Comparison of ENCODE assay signal across 8 mouse cellular contexts in genomic region chr11:75486601-75487285, GRCm38 (mm10). TPM values are rescaled to one million over a fixed set of nuclear protein-coding genes. Genes with fewer than 3 reads are reported as not detected.
A peak's percentile ranks its signal among the peaks of the same experiment; 100 is the strongest.
DNase-seq lines count a peak whose midpoint lies in the region; ATAC-seq lines count a peak whose summit lies in the region.

Gene Prpf8 (plus strand): TSS chr11:75486816.

- H3K4me3 ChIP-seq in forebrain, embryonic 11.5 days (ENCODE audit: low read depth, low read length) = peak within 1 kb of the TSS; percentile 100
- H3K4me3 ChIP-seq in heart, embryonic 16.5 days (ENCODE audit: low read length) = peak within 1 kb of the TSS; percentile 99
- peak within 1 kb of the TSS; percentile 93 for H3K4me3 ChIP-seq in liver, embryonic 15.5 days (replicated peaks)
- peak within 1 kb of the TSS; percentile 95 for H3K4me3 ChIP-seq in neural tube, embryonic 12.5 days

- H3K4me2 ChIP-seq in forebrain, embryonic 11.5 days (ENCODE audit: low read depth, low read length, severe bottlenecking) = peak within 1 kb of the TSS; percentile 94
- H3K4me2 ChIP-seq in heart, embryonic 16.5 days (ENCODE audit: low read depth, low read length) = peak within 1 kb of the TSS; percentile 99
- peak within 1 kb of the TSS; percentile 87 for H3K4me2 ChIP-seq in liver, embryonic 15.5 days
- peak within 1 kb of the TSS; percentile 81 for H3K4me2 ChIP-seq in neural tube, embryonic 12.5 days (replicated peaks)

- WGBS in forebrain, embryonic 11.5 days = under 1% methylated on average over 52 of the region's 52 CpGs
- under 1% methylated on average over 52 of the region's 52 CpGs for WGBS in heart, embryonic 16.5 days
- WGBS in liver, embryonic 15.5 days (ENCODE audit: insufficient replicate concordance) = under 1% methylated on average over 52 of the region's 52 CpGs
- under 1% methylated on average over 52 of the region's 52 CpGs for WGBS in neural tube, embryonic 12.5 days

- no peaks in the 10 kb centered on the region for H3K27me3 ChIP-seq in forebrain, embryonic 11.5 days (ENCODE audit: control insufficient read depth, insufficient read depth, low read length)
- H3K27me3 ChIP-seq in heart, embryonic 16.5 days (ENCODE audit: control insufficient read depth, insufficient read depth, low read length) = no peaks in the 10 kb centered on the region; the same call in 1 of the 2 replicates
- peaks cover 15% of the 10 kb centered on the region for H3K27me3 ChIP-seq in liver, embryonic 15.5 days
- H3K27me3 ChIP-seq in neural tube, embryonic 12.5 days (replicated peaks) = no peaks in the 10 kb centered on the region

- DNase-seq in CD8-positive naive resting alpha-beta T cell, adult 2 months (ENCODE audit: low read depth in 2 of 2, low spot score in 2 of 2) = peak; percentile 95 to 97
- peak; percentile 95 for DNase-seq in c-Kit-positive CD71-negative TER-119-negative erythroid progenitor cells, embryonic 14.5 days (ENCODE audit: low read depth)
- peak; percentile 96 for DNase-seq in forebrain, embryonic 11.5 days (ENCODE audit: low spot score)
- peak; percentile 96 to 98 for DNase-seq in kidney, postnatal 36 days
- DNase-seq in telencephalon, adult 2 months (ENCODE audit: low read depth, low spot score) = peak; percentile 98

- H3K9ac ChIP-seq in forebrain, embryonic 11.5 days (ENCODE audit: low read length) = peak within 1 kb of the TSS; percentile 97
- H3K9ac ChIP-seq in heart, embryonic 16.5 days (ENCODE audit: low read length) = peak within 1 kb of the TSS; percentile 98
- peak within 1 kb of the TSS; percentile 92 for H3K9ac ChIP-seq in liver, embryonic 15.5 days
- H3K9ac ChIP-seq in neural tube, embryonic 12.5 days = peak within 1 kb of the TSS; percentile 93

- H3K4me1 ChIP-seq in forebrain, embryonic 11.5 days (replicated peaks; ENCODE audit: control insufficient read depth, insufficient read depth, low read length) = peaks cover 5% of the 10 kb centered on the region
- H3K4me1 ChIP-seq in heart, embryonic 16.5 days (ENCODE audit: control insufficient read depth, insufficient read depth, low read length) = peaks cover 10% of the 10 kb centered on the region
- H3K4me1 ChIP-seq in liver, embryonic 15.5 days (replicated peaks) = peaks cover 22% of the 10 kb centered on the region
- peaks cover 9% of the 10 kb centered on the region for H3K4me1 ChIP-seq in neural tube, embryonic 12.5 days

- ATAC-seq in forebrain, embryonic 11.5 days (replicated peaks; ENCODE audit: low FRiP score) = peak; percentile 100
- ATAC-seq in heart, embryonic 16.5 days (replicated peaks; ENCODE audit: extremely low read depth, insufficient read depth, low FRiP score) = peak; percentile 100
- peak; percentile 99 for ATAC-seq in liver, embryonic 15.5 days (ENCODE audit: insufficient read depth)
- ATAC-seq in neural tube, embryonic 12.5 days (ENCODE audit: low FRiP score, low read depth) = peak; percentile 99

- 0 out of 2 replicates have a peak within 1 kb of the TSS, but pooled peaks have one; percentile 18 for H3K27ac ChIP-seq in forebrain, embryonic 11.5 days (ENCODE audit: low read depth, low read length)
- H3K27ac ChIP-seq in heart, embryonic 16.5 days (ENCODE audit: low read length) = peak within 1 kb of the TSS; percentile 83
- peak within 1 kb of the TSS; percentile 81 for H3K27ac ChIP-seq in liver, embryonic 15.5 days (replicated peaks)
- peak within 1 kb of the TSS; percentile 47; the same call in 1 of the 2 replicates for H3K27ac ChIP-seq in neural tube, embryonic 12.5 days

- peaks cover 19% of the 10 kb centered on the region for H3K36me3 ChIP-seq in forebrain, embryonic 11.5 days (ENCODE audit: control insufficient read depth, insufficient read depth, low read length)
- H3K36me3 ChIP-seq in heart, embryonic 16.5 days (ENCODE audit: control insufficient read depth, insufficient read depth) = peaks cover 23% of the 10 kb centered on the region
- peaks cover 37% of the 10 kb centered on the region for H3K36me3 ChIP-seq in liver, embryonic 15.5 days (replicated peaks)
- peaks cover 29% of the 10 kb centered on the region for H3K36me3 ChIP-seq in neural tube, embryonic 12.5 days

- no peaks in the 10 kb centered on the region for H3K9me3 ChIP-seq in forebrain, embryonic 11.5 days (ENCODE audit: control insufficient read depth, low read length)
- H3K9me3 ChIP-seq in heart, embryonic 16.5 days (replicated peaks; ENCODE audit: control insufficient read depth, low read length) = no peaks in the 10 kb centered on the region
- H3K9me3 ChIP-seq in liver, embryonic 15.5 days (replicated peaks) = no peaks in the 10 kb centered on the region
- H3K9me3 ChIP-seq in neural tube, embryonic 12.5 days = no peaks in the 10 kb centered on the region

RNA-seq across cellular contexts. Expression of gene Prpf8, which starts in this region (rescaled TPM):
- 133 TPM in 2 replicates for polyA plus RNA-seq in forebrain, embryonic 11.5 days (2014; fragmentation: Nextera tagmentation; extraction: Ambion mirVana)
- polyA plus RNA-seq in heart, embryonic 16.5 days (2015; fragmentation: Nextera tagmentation; extraction: Ambion mirVana) = 31.4 and 34.1 TPM in 2 replicates
- polyA plus RNA-seq in liver, embryonic 15.5 days (2015; fragmentation: Nextera tagmentation; extraction: Ambion mirVana) = 25.8 and 28.0 TPM in 2 replicates
- polyA plus RNA-seq in neural tube, embryonic 12.5 days (2016; fragmentation: Nextera tagmentation; extraction: Ambion mirVana) = 68.3 and 69.2 TPM in 2 replicates

Comparison
In these comparisons a context has a peak if more than half of its experiments do, and no peak if none do; other contexts are left out.
1. Peak in every context shown above with its lines: DNase-seq, ATAC-seq, H3K4me3 ChIP-seq and H3K27ac ChIP-seq.
2. H3K27ac ChIP-seq: peak in every context shown above with its lines; median percentile 83 in heart, embryonic 16.5 days; 81 in liver, embryonic 15.5 days; 47 in neural tube, embryonic 12.5 days; 18 in forebrain, embryonic 11.5 days.